Mouse (Mus musculus) midbrain, embryonic 15.5 days (tissue): ENCODE data around the gene Padi1. TPM values are rescaled to one million over a fixed set of nuclear protein-coding genes. Genes with fewer than 3 reads are reported as not detected.

ENCODE experiments used
- ATAC-seq: fragments of 200-750 bp; cut with Nextera tagmentation; replicated peaks from 2 replicates; pipeline ENCODE4 v1.8.0; 2017; ENCODE audit warnings: moderate TSS enrichment
- H3K27ac ChIP-seq: fragments of 300-500 bp; sonication (generic); 2 replicates; pipeline ENCODE4 v1.5.1; 2015; ENCODE audit warnings: mild to moderate bottlenecking, inconsistent platforms
- H3K27me3 ChIP-seq: fragments of 300-500 bp; sonication (generic); replicated peaks from 2 replicates; pipeline ENCODE4 v1.6.1; 2015; ENCODE audit warnings: inconsistent platforms
- H3K36me3 ChIP-seq: fragments of 300-500 bp; sonication (generic); replicated peaks from 2 replicates; pipeline ENCODE4 v1.6.1; 2015; ENCODE audit warnings: inconsistent platforms
- H3K4me1 ChIP-seq: fragments of 300-500 bp; sonication (generic); 2 replicates; pipeline ENCODE4 v1.6.1; 2015; ENCODE audit warnings: inconsistent platforms
- H3K4me2 ChIP-seq: fragments of 300-500 bp; sonication (generic); 2 replicates; pipeline ENCODE4 v1.6.1; 2015; ENCODE audit warnings: inconsistent platforms, mild to moderate bottlenecking, moderate library complexity
- H3K4me3 ChIP-seq: fragments of 300-500 bp; sonication (generic); 2 replicates; pipeline ENCODE4 v1.5.1; 2015; ENCODE audit warnings: mild to moderate bottlenecking, inconsistent platforms
- H3K9ac ChIP-seq: fragments of 300-500 bp; sonication (generic); 2 replicates; pipeline ENCODE4 v1.6.1; 2015; ENCODE audit warnings: mild to moderate bottlenecking, inconsistent platforms
- H3K9me3 ChIP-seq: fragments of 300-500 bp; sonication (generic); 2 replicates; pipeline ENCODE4 v1.6.1; 2016; ENCODE audit warnings: inconsistent platforms
- WGBS: fragments of 180-500 bp; shearing (Covaris S2); methylation state at CpG from one replicate; pipeline ENCODE4 v1.1.7; 2015; ENCODE audit warnings: mixed read lengths; 5-methylcytosine and 5-hydroxymethylcytosine counted together
- polyA plus RNA-seq: library from polyadenylated mRNA; unstranded; fragments of >200 nt; fragmentation: Nextera tagmentation; extraction: Ambion mirVana; gene quantifications from 2 replicates; pipeline ENCODE4 v1.2.1, GENCODE M21; 2015

Padi1 gene
- polyA plus RNA-seq: 0.04 TPM in 1 of 2 replicates, not detected in the other

DNA sequence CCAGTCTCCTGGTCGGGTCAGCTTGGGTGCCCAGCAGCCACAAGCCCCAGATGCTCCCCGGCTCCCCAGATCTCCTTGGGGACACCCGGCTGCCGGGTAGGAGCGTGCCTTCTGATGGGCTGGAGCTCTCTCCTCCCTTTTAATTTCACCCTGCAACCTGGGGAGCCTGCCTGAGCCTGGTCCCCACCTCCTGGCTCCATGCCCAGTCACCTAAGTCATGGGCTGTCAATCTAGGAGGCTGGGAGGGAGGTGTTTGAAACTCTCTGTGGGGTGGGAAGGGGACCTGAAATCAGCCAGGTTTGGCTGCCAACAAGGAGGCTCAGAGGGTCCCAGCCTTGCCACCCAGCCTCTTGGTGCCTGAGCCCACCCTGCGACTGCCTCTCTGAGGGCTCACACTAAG lies at the start of gene Padi1:
Padi1 (minus strand) TSS at position 113 of the 400 bp plus-strand sequence.
- no peak within 1 kb of the TSS for H3K9ac ChIP-seq
- no peak within 1 kb of the TSS for H3K4me2 ChIP-seq
- WGBS: 58% methylated on average over 6 of the region's 6 CpGs
- ATAC-seq: no peak
- H3K4me3 ChIP-seq: no peak within 1 kb of the TSS
- H3K27me3 ChIP-seq: no peaks in the 10 kb centered on the region
- no peaks in the 10 kb centered on the region for H3K36me3 ChIP-seq
- H3K27ac ChIP-seq: no peak within 1 kb of the TSS
- H3K4me1 ChIP-seq: no peaks in the 10 kb centered on the region; the same call in 1 of the 2 replicates
- no peaks in the 10 kb centered on the region for H3K9me3 ChIP-seq

DNA sequence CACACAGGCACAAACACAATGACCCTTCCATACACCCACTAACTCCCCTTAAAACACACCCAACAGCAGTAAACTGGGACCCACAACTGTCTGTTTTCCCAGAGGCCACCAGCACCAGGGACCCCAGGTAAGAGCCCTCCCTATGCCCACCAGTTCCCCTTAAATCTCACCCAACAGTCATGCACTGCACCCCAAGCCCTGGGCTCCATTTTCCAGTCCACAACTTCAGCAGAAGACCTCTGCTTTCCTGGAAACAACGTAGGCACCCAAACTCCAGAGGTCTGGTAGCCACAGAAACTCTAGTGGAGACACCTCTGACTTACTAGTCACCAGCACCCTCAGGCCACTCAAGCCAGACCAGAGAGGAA lies 46.6 kb upstream of the Padi1 start:
- no peak overlapping the region for H3K27ac ChIP-seq
- peaks cover 7% of the 10 kb centered on the region; the same call in 1 of the 2 replicates for H3K9me3 ChIP-seq
- H3K4me2 ChIP-seq: no peak overlapping the region
- no peaks in the 10 kb centered on the region for H3K27me3 ChIP-seq
- H3K4me3 ChIP-seq: no peak overlapping the region
- H3K9ac ChIP-seq: no peak overlapping the region
- no peak for ATAC-seq
- WGBS: 76% methylated on average over 1 of the region's 1 CpGs
- H3K4me1 ChIP-seq: no peaks in the 10 kb centered on the region
- H3K36me3 ChIP-seq: no peaks in the 10 kb centered on the region

DNA sequence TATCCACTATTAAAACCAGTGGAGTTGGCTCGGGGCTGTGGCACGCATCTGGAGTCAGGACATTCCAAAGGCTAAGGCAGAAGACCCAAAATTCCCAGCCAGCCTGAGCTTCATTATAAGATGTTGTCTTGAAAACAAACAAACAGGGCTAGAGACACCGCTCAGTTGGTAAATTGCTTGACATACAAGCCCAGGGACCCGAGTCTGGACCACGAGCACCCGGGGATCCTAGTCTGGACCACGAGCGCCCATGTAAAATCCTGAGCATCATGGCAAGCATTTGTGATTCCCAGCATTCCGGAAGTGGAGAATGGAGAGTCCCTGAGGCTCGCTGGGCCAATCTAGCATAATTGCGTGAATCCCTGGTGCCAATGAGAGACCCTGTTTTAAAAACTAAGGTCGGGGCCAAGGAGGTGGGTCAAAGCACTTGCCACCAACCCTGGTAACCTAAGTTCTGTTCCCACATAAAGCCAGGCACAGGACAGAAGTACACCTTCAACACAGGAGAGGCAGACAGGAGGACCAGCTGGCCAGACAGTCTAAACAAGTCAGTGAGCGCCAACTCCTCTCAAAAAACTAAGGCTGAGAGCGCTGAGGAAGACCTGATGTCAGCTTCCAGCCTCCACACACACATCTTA lies 46.1 kb upstream of the Padi1 start:
- WGBS: 96% methylated on average over 14 of the region's 14 CpGs
- H3K27ac ChIP-seq: no peak overlapping the region
- H3K4me1 ChIP-seq: no peaks in the 10 kb centered on the region
- no peak overlapping the region for H3K9ac ChIP-seq
- no peak overlapping the region for H3K4me2 ChIP-seq
- H3K9me3 ChIP-seq: peaks cover 7% of the 10 kb centered on the region; the same call in 1 of the 2 replicates
- no peaks in the 10 kb centered on the region for H3K36me3 ChIP-seq
- H3K4me3 ChIP-seq: no peak overlapping the region
- no peaks in the 10 kb centered on the region for H3K27me3 ChIP-seq
- no peak for ATAC-seq

DNA sequence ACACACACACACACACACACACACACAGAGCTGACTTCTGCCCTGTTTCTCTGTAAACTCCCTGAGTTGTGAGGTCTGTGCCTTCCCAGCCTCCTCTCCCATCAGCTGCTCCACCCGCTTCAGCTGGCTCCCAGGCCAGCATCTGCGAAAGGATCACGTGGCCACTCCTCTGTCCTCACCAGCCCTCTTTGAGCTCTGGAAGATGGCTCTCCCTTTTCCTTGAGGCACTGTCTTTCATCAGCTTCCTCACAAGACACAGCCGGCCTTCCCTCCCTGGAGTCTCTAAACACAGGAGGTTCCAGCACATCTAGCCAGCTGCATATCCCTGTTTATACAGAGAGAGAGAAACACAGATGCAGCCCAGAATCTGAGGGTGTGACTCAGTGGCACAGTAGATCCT lies 38.3 kb upstream of the Padi1 start:
- no peak for ATAC-seq
- Histone ChIP-seq H3K4me2 (no peak overlapping the region), H3K9ac (no peak overlapping the region), H3K4me1 (no peaks in the 10 kb centered on the region), H3K27me3 (no peaks in the 10 kb centered on the region), H3K9me3 (no peaks in the 10 kb centered on the region), H3K4me3 (no peak overlapping the region), H3K27ac (no peak overlapping the region), H3K36me3 (no peaks in the 10 kb centered on the region)
- WGBS: 40% methylated on average over 4 of the region's 4 CpGs

DNA sequence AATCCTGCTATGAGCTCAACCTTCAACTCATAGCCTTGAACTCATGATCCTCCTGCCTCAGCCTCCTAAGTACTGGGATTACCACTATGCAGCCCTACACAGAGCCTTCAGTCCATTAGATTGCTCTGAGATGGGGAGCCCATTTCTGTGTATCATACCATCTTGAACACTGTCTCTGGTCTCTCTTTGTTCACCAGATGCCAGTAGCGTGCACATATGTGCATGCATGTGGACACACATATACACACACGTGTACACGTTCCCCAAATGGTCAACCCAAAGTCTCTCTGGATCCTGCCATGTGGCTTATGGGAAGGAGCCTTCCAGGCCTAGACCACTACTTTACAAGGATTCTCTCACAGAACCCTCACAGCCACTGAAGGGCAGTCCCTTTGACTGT lies 37.4 kb upstream of the Padi1 start:
- H3K4me3 ChIP-seq: no peak overlapping the region
- 97% methylated on average over 3 of the region's 3 CpGs for WGBS
- no peak overlapping the region for H3K27ac ChIP-seq
- H3K9ac ChIP-seq: no peak overlapping the region
- no peak for ATAC-seq
- H3K4me1 ChIP-seq: no peaks in the 10 kb centered on the region
- no peaks in the 10 kb centered on the region for H3K36me3 ChIP-seq
- no peaks in the 10 kb centered on the region for H3K9me3 ChIP-seq
- H3K4me2 ChIP-seq: no peak overlapping the region
- H3K27me3 ChIP-seq: no peaks in the 10 kb centered on the region

DNA sequence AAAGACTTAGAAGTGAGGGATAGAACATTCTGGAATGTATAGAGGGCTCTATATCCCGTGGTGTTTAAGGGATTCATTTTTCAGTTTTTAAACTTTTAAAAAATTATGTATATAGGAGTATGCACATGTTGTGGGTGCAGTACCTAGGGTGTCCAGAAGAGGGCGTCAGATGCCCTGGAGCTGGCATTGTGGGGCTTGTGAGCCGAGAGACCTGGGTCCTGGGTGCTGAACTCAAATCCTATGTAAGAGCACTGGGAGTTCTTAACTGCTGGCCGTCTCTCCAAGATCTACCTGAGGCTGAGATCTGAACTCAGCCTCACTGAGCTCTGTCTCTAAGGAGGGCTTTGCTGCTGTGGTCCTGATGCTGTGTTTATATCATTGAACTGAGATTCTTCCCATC lies 36.8 kb upstream of the Padi1 start:
- Histone ChIP-seq H3K4me1 (no peaks in the 10 kb centered on the region), H3K27ac (no peak overlapping the region), H3K4me2 (no peak overlapping the region), H3K9me3 (no peaks in the 10 kb centered on the region), H3K9ac (no peak overlapping the region), H3K27me3 (no peaks in the 10 kb centered on the region), H3K4me3 (no peak overlapping the region), H3K36me3 (no peaks in the 10 kb centered on the region)
- 67% methylated on average over 4 of the region's 4 CpGs for WGBS
- no peak for ATAC-seq

DNA sequence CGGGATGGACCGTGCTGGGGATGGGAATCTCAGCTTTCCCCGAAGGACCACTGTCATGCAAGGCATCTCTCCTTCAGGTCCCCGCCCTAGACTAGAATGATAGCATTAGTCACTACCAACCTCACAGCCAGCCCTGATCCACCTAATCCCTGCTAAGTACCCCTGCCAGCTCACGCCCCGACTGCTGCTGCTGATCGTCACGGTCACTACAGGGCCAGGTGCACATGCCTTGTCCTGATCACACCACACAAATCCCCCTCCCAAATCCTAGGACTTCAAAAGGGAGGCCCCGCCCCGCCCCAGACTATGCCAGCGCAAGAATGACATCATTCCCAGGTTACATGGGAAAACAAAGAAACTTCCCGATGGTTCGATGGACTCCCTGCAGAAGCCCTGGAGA lies 36.2 kb upstream of the Padi1 start:
- H3K36me3 ChIP-seq: no peaks in the 10 kb centered on the region
- no peak overlapping the region for H3K4me2 ChIP-seq
- H3K9me3 ChIP-seq: no peaks in the 10 kb centered on the region
- H3K27ac ChIP-seq: no peak overlapping the region
- H3K9ac ChIP-seq: no peak overlapping the region
- H3K4me3 ChIP-seq: no peak overlapping the region
- no peaks in the 10 kb centered on the region for H3K27me3 ChIP-seq
- H3K4me1 ChIP-seq: no peaks in the 10 kb centered on the region
- ATAC-seq: no peak
- 92% methylated on average over 13 of the region's 13 CpGs for WGBS

DNA sequence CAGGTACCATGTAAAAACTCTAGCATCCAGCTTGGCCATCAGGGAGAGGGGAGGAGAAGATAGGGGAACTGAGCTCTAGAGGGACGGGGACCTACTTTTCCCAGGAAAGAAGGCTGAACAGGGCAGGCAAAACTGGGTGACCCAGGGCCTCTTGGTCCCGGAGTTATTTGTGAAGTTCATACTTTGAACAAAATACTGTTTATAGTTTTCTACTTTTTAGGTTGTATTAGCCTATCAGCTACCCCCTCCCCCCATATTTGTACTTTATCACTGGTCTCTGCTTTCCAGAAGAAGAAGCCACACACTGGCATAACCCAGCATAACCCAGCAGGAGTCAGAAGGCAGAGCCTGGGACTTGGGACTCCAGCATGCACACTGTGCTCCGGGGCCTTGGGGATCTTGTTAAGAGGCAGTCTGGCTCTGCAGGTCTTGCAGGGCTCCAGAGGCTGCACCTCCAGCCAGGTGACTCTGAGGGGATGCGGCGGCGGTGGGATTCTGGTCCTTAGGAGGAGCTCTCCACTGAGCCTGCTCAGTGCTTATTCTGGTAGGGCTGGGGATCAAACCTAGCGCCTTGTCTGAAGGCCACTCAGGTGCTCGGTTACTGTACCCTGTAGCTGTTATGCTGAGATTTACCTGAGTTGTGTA lies 35.6 kb upstream of the Padi1 start:
- Histone ChIP-seq H3K27ac (no peak overlapping the region), H3K9ac (no peak overlapping the region), H3K36me3 (no peaks in the 10 kb centered on the region), H3K4me1 (no peaks in the 10 kb centered on the region), H3K4me3 (no peak overlapping the region), H3K4me2 (no peak overlapping the region), H3K27me3 (no peaks in the 10 kb centered on the region), H3K9me3 (no peaks in the 10 kb centered on the region)
- no peak for ATAC-seq
- WGBS: 90% methylated on average over 8 of the region's 8 CpGs

DNA sequence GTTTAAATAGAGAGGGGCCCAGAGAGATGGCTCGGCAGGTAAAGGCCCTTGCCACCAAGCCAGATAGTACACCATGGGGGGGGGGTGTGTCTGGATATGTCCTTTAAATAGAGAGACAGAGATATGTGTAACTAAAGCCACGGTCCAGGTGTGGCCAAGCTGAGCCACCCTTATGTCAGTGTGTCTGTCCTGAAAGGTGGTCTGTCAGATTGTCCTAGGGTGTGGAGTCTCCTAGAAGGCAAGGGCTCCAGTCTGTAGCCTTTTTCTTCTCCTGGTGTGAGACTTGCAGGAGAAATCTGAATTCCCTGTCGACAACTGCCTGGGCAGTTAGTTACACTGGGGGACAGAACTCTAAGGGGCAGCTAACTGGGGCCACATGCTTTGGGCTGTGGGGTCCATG lies 34.6 kb upstream of the Padi1 start:
- H3K27ac ChIP-seq: no peak overlapping the region
- no peaks in the 10 kb centered on the region for H3K36me3 ChIP-seq
- no peak for ATAC-seq
- no peaks in the 10 kb centered on the region for H3K4me1 ChIP-seq
- no peaks in the 10 kb centered on the region for H3K9me3 ChIP-seq
- H3K9ac ChIP-seq: no peak overlapping the region
- no peak overlapping the region for H3K4me2 ChIP-seq
- H3K27me3 ChIP-seq: no peaks in the 10 kb centered on the region
- WGBS: 81% methylated on average over 3 of the region's 3 CpGs
- H3K4me3 ChIP-seq: no peak overlapping the region

DNA sequence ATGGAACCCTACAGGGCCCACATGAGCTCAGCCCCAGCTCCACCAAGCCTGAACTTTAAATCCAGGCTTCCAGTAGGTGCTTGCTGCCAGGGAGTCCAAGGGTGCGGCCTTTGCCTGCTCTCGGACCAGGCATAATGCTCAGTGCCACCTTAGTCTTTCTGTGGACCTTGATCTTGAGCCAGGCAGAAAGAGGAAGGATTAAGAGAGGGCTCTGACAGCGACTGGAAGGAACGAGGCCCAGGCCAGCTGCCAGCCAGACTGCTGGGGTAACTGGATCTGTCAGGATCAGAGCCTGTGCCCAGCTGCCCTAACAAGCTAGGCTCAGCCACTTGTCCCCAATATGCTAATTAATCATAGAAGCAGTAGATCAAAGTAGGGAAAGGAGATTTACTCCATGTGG lies 34.2 kb upstream of the Padi1 start:
- ATAC-seq: no peak
- Histone ChIP-seq H3K27ac (no peak overlapping the region), H3K4me1 (no peaks in the 10 kb centered on the region), H3K4me2 (no peak overlapping the region), H3K9me3 (no peaks in the 10 kb centered on the region), H3K4me3 (no peak overlapping the region), H3K9ac (no peak overlapping the region), H3K36me3 (no peaks in the 10 kb centered on the region), H3K27me3 (no peaks in the 10 kb centered on the region)
- 53% methylated on average over 4 of the region's 4 CpGs for WGBS

DNA sequence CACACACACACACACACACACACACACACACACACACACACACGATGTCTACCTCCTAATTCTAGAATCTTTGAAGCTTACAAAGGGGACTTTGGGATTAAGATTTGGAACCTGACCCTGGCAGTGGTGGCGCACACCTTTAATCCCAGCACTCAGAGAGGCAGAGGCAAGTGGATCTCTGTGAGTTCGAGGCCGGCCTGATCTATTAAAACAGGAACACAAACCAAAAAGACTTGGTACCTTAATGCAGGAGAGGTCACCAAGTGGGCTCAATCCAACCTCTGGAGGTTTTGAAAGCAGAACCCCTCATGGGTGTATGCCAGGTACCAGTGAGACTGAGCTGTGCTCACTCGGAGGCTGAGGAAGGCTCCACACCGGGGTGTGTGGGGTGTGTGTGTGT lies 33.5 kb upstream of the Padi1 start:
- no peaks in the 10 kb centered on the region for H3K4me1 ChIP-seq
- no peak overlapping the region for H3K4me2 ChIP-seq
- no peak overlapping the region for H3K4me3 ChIP-seq
- no peak for ATAC-seq
- no peaks in the 10 kb centered on the region for H3K27me3 ChIP-seq
- no peak overlapping the region for H3K9ac ChIP-seq
- H3K36me3 ChIP-seq: no peaks in the 10 kb centered on the region
- H3K27ac ChIP-seq: no peak overlapping the region
- 95% methylated on average over 6 of the region's 6 CpGs for WGBS
- no peaks in the 10 kb centered on the region for H3K9me3 ChIP-seq

DNA sequence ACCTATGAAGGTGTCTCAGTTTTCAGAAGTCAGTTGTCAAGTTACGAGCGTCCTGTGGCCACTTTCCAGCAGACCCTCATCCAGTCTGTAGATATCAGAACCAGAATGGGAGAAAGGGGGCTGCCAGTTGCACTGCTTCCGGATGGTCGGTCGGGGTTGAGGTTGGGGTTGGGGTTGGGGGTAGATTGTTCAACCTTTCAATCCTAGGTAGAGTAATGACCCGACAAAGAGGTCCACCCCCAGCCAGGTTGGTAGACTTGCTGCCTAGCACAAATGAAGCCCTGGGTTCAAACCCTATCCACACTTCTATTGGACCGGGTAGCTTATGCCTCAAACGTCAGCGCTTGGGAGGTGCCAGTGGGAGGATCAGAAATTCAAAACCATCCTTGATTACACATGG lies 33.1 kb upstream of the Padi1 start:
- no peak overlapping the region for H3K4me3 ChIP-seq
- no peaks in the 10 kb centered on the region for H3K9me3 ChIP-seq
- ATAC-seq: no peak
- no peaks in the 10 kb centered on the region for H3K4me1 ChIP-seq
- no peaks in the 10 kb centered on the region for H3K27me3 ChIP-seq
- H3K27ac ChIP-seq: no peak overlapping the region
- H3K36me3 ChIP-seq: no peaks in the 10 kb centered on the region
- 90% methylated on average over 9 of the region's 9 CpGs for WGBS
- no peak overlapping the region for H3K9ac ChIP-seq
- H3K4me2 ChIP-seq: no peak overlapping the region

DNA sequence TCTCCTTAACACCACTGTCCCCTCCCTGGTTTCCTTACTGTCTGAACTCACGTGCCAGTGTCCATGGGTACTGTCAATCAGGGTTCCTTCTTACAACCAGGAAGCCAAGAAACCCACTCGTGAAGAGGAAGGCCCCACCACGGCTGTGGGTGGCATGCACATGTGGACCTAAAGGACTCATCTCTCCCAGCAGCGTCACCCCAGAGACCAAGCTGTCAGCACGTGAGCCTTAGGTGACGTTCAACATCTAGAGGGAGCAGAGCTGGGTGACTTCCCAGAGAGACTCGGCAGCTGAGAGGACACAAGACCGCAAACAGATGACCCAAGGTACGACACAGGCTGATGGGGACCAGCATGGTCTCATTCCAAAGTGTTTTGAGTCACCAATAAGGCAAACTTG lies 31.9 kb upstream of the Padi1 start:
- WGBS: 76% methylated on average over 9 of the region's 9 CpGs
- ATAC-seq: no peak
- H3K4me2 ChIP-seq: no peak overlapping the region
- H3K9me3 ChIP-seq: no peaks in the 10 kb centered on the region
- no peak overlapping the region for H3K9ac ChIP-seq
- no peaks in the 10 kb centered on the region for H3K36me3 ChIP-seq
- H3K27me3 ChIP-seq: no peaks in the 10 kb centered on the region
- no peak overlapping the region for H3K4me3 ChIP-seq
- H3K4me1 ChIP-seq: no peaks in the 10 kb centered on the region
- H3K27ac ChIP-seq: no peak overlapping the region
